Mouse (Mus musculus) kidney, postnatal 0 days (tissue): ENCODE measurements around the gene Rwdd2b. TPM values are rescaled to one million over a fixed set of nuclear protein-coding genes. Genes with fewer than 3 reads are reported as not detected.

Experiments
- ATAC-seq: fragments of 200-750 bp; cut with Nextera tagmentation; replicated peaks from 2 replicates; pipeline ENCODE4 v1.8.0; 2017; ENCODE audit warnings: low read depth, moderate number of reproducible peaks, moderate TSS enrichment, moderate library complexity; ENCODE audit not compliant: low FRiP score
- DNase-seq: peaks from one replicate; pipeline ENCODE4 v3.0.0-alpha.2; 2016; ENCODE audit warnings: low spot score
- H3K27ac ChIP-seq: fragments of 300-500 bp; sonication (generic); 2 replicates; pipeline ENCODE4 v1.5.1; 2014; ENCODE audit warnings: mild to moderate bottlenecking
- H3K27me3 ChIP-seq: fragments of 300-500 bp; sonication (generic); 2 replicates; pipeline ENCODE4 v1.6.1; 2014; ENCODE audit warnings: low read length, mixed read lengths; ENCODE audit not compliant: insufficient read depth
- H3K36me3 ChIP-seq: fragments of 300-500 bp; sonication (generic); 2 replicates; pipeline ENCODE4 v1.6.1; 2014; ENCODE audit warnings: low read length, mixed read lengths; ENCODE audit not compliant: insufficient read depth
- H3K4me1 ChIP-seq: fragments of 300-500 bp; sonication (generic); replicated peaks from 2 replicates; pipeline ENCODE4 v1.6.1; 2014; ENCODE audit warnings: antibody characterized with exemption, low read length, mixed read lengths; ENCODE audit not compliant: insufficient read depth
- H3K4me2 ChIP-seq: fragments of 300-500 bp; sonication (generic); 2 replicates; pipeline ENCODE4 v1.6.1; 2014; ENCODE audit warnings: mild to moderate bottlenecking, low read length, moderate library complexity, mixed read lengths
- H3K4me3 ChIP-seq: fragments of 300-500 bp; sonication (generic); replicated peaks from 2 replicates; pipeline ENCODE4 v1.5.1; 2014; ENCODE audit warnings: low read depth, low read length
- H3K9ac ChIP-seq: fragments of 300-500 bp; sonication (generic); 2 replicates; pipeline ENCODE4 v1.6.1; 2014; ENCODE audit warnings: low read depth, low read length
- H3K9me3 ChIP-seq: fragments of 300-500 bp; sonication (generic); replicated peaks from 2 replicates; pipeline ENCODE4 v1.6.1; 2016; ENCODE audit warnings: low read length, inconsistent platforms, mixed read lengths
- CTCF ChIP-seq: IDR thresholded peaks from 2 replicates; pipeline ENCODE4 v1.5.1; 2016; ENCODE audit warnings: antibody characterized with exemption, low read depth, mild to moderate bottlenecking, moderate library complexity
- WGBS: fragments of 180-500 bp; shearing (Covaris S2); extraction: QIAGEN DNeasy Blood & Tissue Kit; methylation state at CpG from one replicate; pipeline ENCODE4 v1.1.7; 2014; 5-methylcytosine and 5-hydroxymethylcytosine counted together
- polyA plus RNA-seq: library from polyadenylated mRNA; unstranded; fragments of >200 nt; fragmentation: Nextera tagmentation; extraction: Ambion mirVana; gene quantifications from 2 replicates; pipeline ENCODE4 v1.2.1, GENCODE M21; 2015

Rwdd2b gene
- polyA plus RNA-seq, 1 experiment from 2014 or later, result 12.9 TPM

GRCm38 (mm10) chr16:87387444-87387977 is 52.9 kb downstream of the Rwdd2b start:
- Histone ChIP-seq H3K36me3 (peaks cover 10% of the 10 kb centered on the region), H3K4me1 (no peaks in the 10 kb centered on the region), H3K27ac (no peak overlapping the region), H3K9me3 (no peaks in the 10 kb centered on the region), H3K4me2 (no peak overlapping the region), H3K4me3 (no peak overlapping the region), H3K9ac (no peak overlapping the region), H3K27me3 (no peaks in the 10 kb centered on the region)
- no peak for DNase-seq
- TF ChIP-seq CTCF, result no peak
- no peak for ATAC-seq
- 100% methylated on average over 3 of the region's 3 CpGs for WGBS

GRCm38 (mm10) chr16:87384366-87384765 is 56.0 kb downstream of the Rwdd2b start:
- Histone ChIP-seq H3K4me1 (no peaks in the 10 kb centered on the region), H3K4me2 (no peak overlapping the region), H3K9me3 (no peaks in the 10 kb centered on the region), H3K27me3 (no peaks in the 10 kb centered on the region), H3K27ac (no peak overlapping the region), H3K4me3 (no peak overlapping the region), H3K9ac (no peak overlapping the region), H3K36me3 (peaks cover 38% of the 10 kb centered on the region)
- DNase-seq (no peak), ATAC-seq (no peak)
- WGBS, result 73% methylated on average over 2 of the region's 2 CpGs
- no peak for TF ChIP-seq CTCF

Other genes starting within 250 kb of the Rwdd2b start
- gene N6amt1, start 86.4 kb downstream of the Rwdd2b start, polyA plus RNA-seq, result 27.2 and 30.6 TPM in 2 replicates
- 15.6 and 17.4 TPM in 2 replicates for gene Ltn1, start 8.0 kb downstream of the Rwdd2b start, polyA plus RNA-seq
- 47.2 and 54.1 TPM in 2 replicates for gene Usp16, start 14.1 kb upstream of the Rwdd2b start, polyA plus RNA-seq
- gene Cct8, start 55.3 kb upstream of the Rwdd2b start, polyA plus RNA-seq, result 315 and 339 TPM in 2 replicates
- gene Map3k7cl, start 112.8 kb upstream of the Rwdd2b start, polyA plus RNA-seq, result 2.1 and 2.7 TPM in 2 replicates